Mouse (Mus musculus) midbrain, embryonic 11.5 days (tissue): ENCODE measurements around the gene Klk10. TPM values are rescaled to one million over a fixed set of nuclear protein-coding genes. Genes with fewer than 3 reads are reported as not detected.

Experiments used
- ATAC-seq: fragments of 200-750 bp; cut with Nextera tagmentation; 2 replicates; pipeline ENCODE4 v1.8.0; 2017; ENCODE audit warnings: moderate TSS enrichment, moderate library complexity; ENCODE audit not compliant: low FRiP score
- DNase-seq: peaks from one replicate; pipeline ENCODE4 v3.0.0; 2015; ENCODE audit warnings: low spot score; ENCODE audit errors: missing footprints
- H3K27ac ChIP-seq: fragments of 300-500 bp; sonication (generic); 2 replicates; pipeline ENCODE4 v1.5.1; 2014; ENCODE audit warnings: low read depth, low read length
- H3K27me3 ChIP-seq: fragments of 300-500 bp; sonication (generic); 2 replicates; pipeline ENCODE4 v1.6.1; 2014; ENCODE audit warnings: mild to moderate bottlenecking, low read length, moderate library complexity, mixed read lengths; ENCODE audit not compliant: control insufficient read depth, insufficient read depth
- H3K36me3 ChIP-seq: fragments of 300-500 bp; sonication (generic); 2 replicates; pipeline ENCODE4 v1.6.1; 2014; ENCODE audit warnings: mild to moderate bottlenecking, low read length, moderate library complexity, mixed read lengths; ENCODE audit not compliant: control insufficient read depth, insufficient read depth
- H3K4me1 ChIP-seq: fragments of 300-500 bp; sonication (generic); 2 replicates; pipeline ENCODE4 v1.6.1; 2014; ENCODE audit warnings: low read length; ENCODE audit not compliant: control insufficient read depth, insufficient read depth
- H3K4me2 ChIP-seq: fragments of 300-500 bp; sonication (generic); 2 replicates; pipeline ENCODE4 v1.6.1; 2014; ENCODE audit warnings: mild to moderate bottlenecking, moderate library complexity
- H3K4me3 ChIP-seq: fragments of 300-500 bp; sonication (generic); 2 replicates; pipeline ENCODE4 v1.5.1; 2014; ENCODE audit warnings: low read depth, low read length
- H3K9ac ChIP-seq: fragments of 300-500 bp; sonication (generic); 2 replicates; pipeline ENCODE4 v1.6.1; 2014; ENCODE audit warnings: low read length
- H3K9me3 ChIP-seq: fragments of 300-500 bp; sonication (generic); 2 replicates; pipeline ENCODE4 v1.6.1; 2016; ENCODE audit warnings: low read length; ENCODE audit not compliant: control insufficient read depth
- WGBS: fragments of 180-500 bp; shearing (Covaris S2); extraction: QIAGEN DNeasy Blood & Tissue Kit; methylation state at CpG from one replicate; pipeline ENCODE4 v1.1.7; 2014; 5-methylcytosine and 5-hydroxymethylcytosine counted together
- polyA plus RNA-seq: library from polyadenylated mRNA; unstranded; fragments of >200 nt; fragmentation: Nextera tagmentation; extraction: Ambion mirVana; gene quantifications from 2 replicates; pipeline ENCODE4 v1.2.1, GENCODE M21; 2014

Klk10 gene
- polyA plus RNA-seq, 1 experiment from 2014 or later: 0.29 TPM

GRCm38 (mm10) chr7:43799876-43800275, 19.0 kb downstream of the Klk10 start:
- no peak overlapping the region for H3K27ac ChIP-seq
- ATAC-seq: no peak
- H3K9me3 ChIP-seq: no peaks in the 10 kb centered on the region
- no peak overlapping the region for H3K4me2 ChIP-seq
- H3K27me3 ChIP-seq: peaks cover 16% of the 10 kb centered on the region
- 76% methylated on average over 7 of the region's 7 CpGs for WGBS
- no peak overlapping the region for H3K9ac ChIP-seq
- no peak overlapping the region for H3K4me3 ChIP-seq
- DNase-seq: no peak
- no peaks in the 10 kb centered on the region for H3K36me3 ChIP-seq
- H3K4me1 ChIP-seq: peaks cover 6% of the 10 kb centered on the region

- no peak for DNase-seq
- no peak within 1 kb of the TSS for H3K27ac ChIP-seq
- no peak within 1 kb of the TSS for H3K9ac ChIP-seq
- 57% methylated on average over 5 of the region's 5 CpGs for WGBS
- ATAC-seq: no peak
- no peaks in the 10 kb centered on the region for H3K36me3 ChIP-seq
- no peaks in the 10 kb centered on the region for H3K4me1 ChIP-seq
- H3K9me3 ChIP-seq: no peaks in the 10 kb centered on the region
- no peak within 1 kb of the TSS for H3K4me3 ChIP-seq
- no peak within 1 kb of the TSS for H3K4me2 ChIP-seq
- H3K27me3 ChIP-seq: no peaks in the 10 kb centered on the region
These were observed 30.2 kb downstream of the Klk10 start, which contains the start of gene Klk7 for GRCm38 (mm10) chr7:43810994-43811393. TSS of gene Klk7 (plus strand) at chr7:43811294.

- no peak for DNase-seq
- Histone ChIP-seq H3K9ac (no peak overlapping the region), H3K36me3 (no peaks in the 10 kb centered on the region), H3K9me3 (no peaks in the 10 kb centered on the region), H3K4me1 (no peaks in the 10 kb centered on the region), H3K27me3 (no peaks in the 10 kb centered on the region), H3K4me2 (no peak overlapping the region), H3K4me3 (no peak overlapping the region), H3K27ac (no peak overlapping the region)
- no peak for ATAC-seq
- 83% methylated on average over 7 of the region's 7 CpGs for WGBS
These were observed 34.4 kb downstream of the Klk10 start for GRCm38 (mm10) chr7:43815211-43815610.

- no peak overlapping the region for H3K9ac ChIP-seq
- no peak for ATAC-seq
- no peaks in the 10 kb centered on the region for H3K36me3 ChIP-seq
- DNase-seq: no peak
- H3K4me3 ChIP-seq: no peak overlapping the region
- H3K4me1 ChIP-seq: no peaks in the 10 kb centered on the region
- no peak overlapping the region for H3K27ac ChIP-seq
- H3K4me2 ChIP-seq: no peak overlapping the region
- H3K9me3 ChIP-seq: no peaks in the 10 kb centered on the region
- H3K27me3 ChIP-seq: no peaks in the 10 kb centered on the region
These were observed 35.9 kb downstream of the Klk10 start for GRCm38 (mm10) chr7:43816746-43817145.

- Histone ChIP-seq H3K4me2 (no peak overlapping the region), H3K9me3 (no peaks in the 10 kb centered on the region), H3K9ac (no peak overlapping the region), H3K4me1 (no peaks in the 10 kb centered on the region), H3K27me3 (no peaks in the 10 kb centered on the region), H3K4me3 (no peak overlapping the region), H3K27ac (no peak overlapping the region), H3K36me3 (no peaks in the 10 kb centered on the region)
- ATAC-seq (no peak), DNase-seq (no peak)
- 92% methylated on average over 7 of the region's 7 CpGs for WGBS
These were observed 40.7 kb downstream of the Klk10 start for GRCm38 (mm10) chr7:43821581-43821980.

GRCm38 (mm10) chr7:43824199-43824598, 43.4 kb downstream of the Klk10 start, which contains the start of gene Klk6:
TSS of gene Klk6 (plus strand) at chr7:43824499.
- Histone ChIP-seq H3K4me3 (no peak within 1 kb of the TSS), H3K27ac (no peak within 1 kb of the TSS), H3K36me3 (no peaks in the 10 kb centered on the region), H3K4me2 (no peak within 1 kb of the TSS), H3K27me3 (no peaks in the 10 kb centered on the region), H3K9ac (no peak within 1 kb of the TSS), H3K9me3 (no peaks in the 10 kb centered on the region), H3K4me1 (no peaks in the 10 kb centered on the region)
- ATAC-seq (no peak), DNase-seq (no peak)
- WGBS: 80% methylated on average over 10 of the region's 10 CpGs

- no peak overlapping the region for H3K27ac ChIP-seq
- no peak overlapping the region for H3K4me2 ChIP-seq
- ATAC-seq (no peak), DNase-seq (no peak)
- no peaks in the 10 kb centered on the region for H3K9me3 ChIP-seq
- H3K36me3 ChIP-seq: no peaks in the 10 kb centered on the region
- H3K4me1 ChIP-seq: no peaks in the 10 kb centered on the region
- no peak overlapping the region for H3K4me3 ChIP-seq
- 84% methylated on average over 5 of the region's 5 CpGs for WGBS
- no peaks in the 10 kb centered on the region for H3K27me3 ChIP-seq
- no peak overlapping the region for H3K9ac ChIP-seq
These were observed 45.2 kb downstream of the Klk10 start for GRCm38 (mm10) chr7:43826056-43826455.

GRCm38 (mm10) chr7:43827706-43828105, 46.9 kb downstream of the Klk10 start:
- H3K4me2 ChIP-seq: no peak overlapping the region
- H3K4me1 ChIP-seq: no peaks in the 10 kb centered on the region
- no peak overlapping the region for H3K27ac ChIP-seq
- H3K36me3 ChIP-seq: no peaks in the 10 kb centered on the region
- 81% methylated on average over 4 of the region's 4 CpGs for WGBS
- ATAC-seq (no peak), DNase-seq (no peak)
- no peaks in the 10 kb centered on the region for H3K9me3 ChIP-seq
- H3K4me3 ChIP-seq: no peak overlapping the region
- no peaks in the 10 kb centered on the region for H3K27me3 ChIP-seq
- H3K9ac ChIP-seq: no peak overlapping the region

GRCm38 (mm10) chr7:43829006-43829405, 48.2 kb downstream of the Klk10 start:
- ATAC-seq (no peak), DNase-seq (no peak)
- 87% methylated on average over 8 of the region's 8 CpGs for WGBS
- H3K36me3 ChIP-seq: no peaks in the 10 kb centered on the region
- H3K9ac ChIP-seq: no peak overlapping the region
- H3K4me3 ChIP-seq: no peak overlapping the region
- H3K9me3 ChIP-seq: no peaks in the 10 kb centered on the region
- no peak overlapping the region for H3K4me2 ChIP-seq
- no peaks in the 10 kb centered on the region for H3K27me3 ChIP-seq
- no peak overlapping the region for H3K27ac ChIP-seq
- H3K4me1 ChIP-seq: no peaks in the 10 kb centered on the region
